Mouse (Mus musculus) embryonic facial prominence, embryonic 11.5 days (tissue): ENCODE data around the gene Gripap1. TPM values are rescaled to one million over a fixed set of nuclear protein-coding genes. Genes with fewer than 3 reads are reported as not detected.

Experiments used
- ATAC-seq: fragments of 200-750 bp; cut with Nextera tagmentation; replicated peaks from 2 replicates; pipeline ENCODE4 v1.8.0; 2017; ENCODE audit warnings: low read depth; ENCODE audit not compliant: insufficient number of reproducible peaks, low FRiP score, low TSS enrichment
- DNase-seq: peaks from one replicate; pipeline ENCODE4 v3.0.0-alpha.2; 2015; ENCODE audit warnings: low spot score
- H3K27ac ChIP-seq: fragments of 300-500 bp; sonication (generic); replicated peaks from 2 replicates; pipeline ENCODE4 v1.5.1; 2014; ENCODE audit warnings: mild to moderate bottlenecking, low read depth, low read length, control low read depth
- H3K27me3 ChIP-seq: fragments of 300-500 bp; sonication (generic); 2 replicates; pipeline ENCODE4 v1.6.1; 2014; ENCODE audit warnings: mild to moderate bottlenecking, low read length, moderate library complexity, mixed read lengths; ENCODE audit not compliant: control insufficient read depth, insufficient read depth
- H3K36me3 ChIP-seq: fragments of 300-500 bp; sonication (generic); replicated peaks from 2 replicates; pipeline ENCODE4 v1.6.1; 2014; ENCODE audit warnings: low read depth, mild to moderate bottlenecking, low read length, moderate library complexity, mixed read lengths; ENCODE audit not compliant: control insufficient read depth, insufficient read depth
- H3K4me1 ChIP-seq: fragments of 300-500 bp; sonication (generic); 2 replicates; pipeline ENCODE4 v1.6.1; 2014; ENCODE audit warnings: low read length, mixed read lengths; ENCODE audit not compliant: control insufficient read depth, insufficient read depth
- H3K4me2 ChIP-seq: fragments of 300-500 bp; sonication (generic); 2 replicates; pipeline ENCODE4 v1.6.1; 2014; ENCODE audit warnings: low read depth, mild to moderate bottlenecking, control low read depth, low read length, moderate library complexity
- H3K4me3 ChIP-seq: fragments of 300-500 bp; sonication (generic); 2 replicates; pipeline ENCODE4 v1.5.1; 2014; ENCODE audit warnings: low read depth, low read length, control low read depth
- H3K9ac ChIP-seq: fragments of 300-500 bp; sonication (generic); replicated peaks from 2 replicates; pipeline ENCODE4 v1.6.1; 2014; ENCODE audit warnings: mild to moderate bottlenecking, control low read depth, low read length
- H3K9me3 ChIP-seq: fragments of 300-500 bp; sonication (generic); replicated peaks from 2 replicates; pipeline ENCODE4 v1.6.1; 2016; ENCODE audit warnings: mild to moderate bottlenecking, low read length, inconsistent platforms, mixed read lengths; ENCODE audit not compliant: control insufficient read depth
- WGBS: fragments of 180-500 bp; shearing (Covaris S2); extraction: QIAGEN DNeasy Blood & Tissue Kit; methylation state at CpG from one replicate; pipeline ENCODE4 v1.1.7; 2014; 5-methylcytosine and 5-hydroxymethylcytosine counted together
- polyA plus RNA-seq: library from polyadenylated mRNA; unstranded; fragments of >200 nt; fragmentation: Nextera tagmentation; extraction: Ambion mirVana; gene quantifications from 2 replicates; pipeline ENCODE4 v1.2.1, GENCODE M21; 2014

Gripap1 gene
- polyA plus RNA-seq, 1 experiment from 2014 or later: 35.9 TPM

DNA sequence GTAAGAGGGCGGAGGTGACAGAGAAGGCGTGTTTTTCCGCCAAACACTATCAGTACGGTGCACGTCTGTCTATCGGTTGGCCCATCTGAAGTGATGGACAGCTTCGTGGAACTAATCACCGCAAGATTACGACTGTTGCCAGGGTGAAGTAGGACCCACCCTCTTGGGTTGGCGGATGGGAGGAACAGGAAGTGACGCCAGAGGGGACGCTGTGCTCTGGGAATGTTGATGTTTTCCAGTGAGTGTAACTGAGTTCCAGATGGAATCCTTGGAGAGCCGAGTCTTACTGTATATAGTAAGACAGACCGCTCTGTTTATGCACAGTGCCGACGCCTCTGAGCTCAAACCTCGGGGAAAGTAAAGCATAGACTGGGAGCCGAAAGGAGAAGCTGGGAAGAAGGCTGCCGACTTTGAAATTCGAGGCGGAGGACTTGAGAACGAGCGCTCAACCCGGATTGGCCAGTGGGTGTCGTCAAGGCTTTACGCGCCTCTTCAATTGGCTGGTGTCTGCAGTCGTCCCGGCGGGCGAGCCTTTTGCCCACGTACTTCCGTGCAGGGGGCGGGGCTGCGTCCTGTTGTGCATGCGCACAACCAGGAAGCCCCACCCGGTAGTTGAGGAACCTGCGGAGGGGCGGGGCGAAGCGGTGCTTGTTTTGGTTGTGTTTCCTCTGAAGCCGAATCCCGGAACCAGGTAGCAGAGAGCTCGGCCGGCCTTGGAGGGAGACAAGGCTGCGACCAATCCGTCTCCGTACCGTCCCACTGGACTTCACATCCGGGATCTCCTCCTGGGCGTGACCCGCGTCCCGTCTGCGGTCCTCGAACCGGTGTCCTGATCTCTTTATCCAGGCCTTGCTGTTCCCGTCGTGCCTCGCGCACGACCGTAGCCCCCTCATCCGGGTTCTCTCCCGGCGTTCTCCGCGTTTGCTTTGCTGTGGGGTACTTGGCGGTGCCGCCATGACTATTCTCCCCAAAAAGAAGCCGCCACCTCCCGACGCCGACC is 51.9 kb downstream of the Gripap1 start, which contains the start of gene Otud5:
Gene Otud5, plus strand, starts transcription at position 202 of the 1,000 bp plus-strand sequence.
- no peaks in the 10 kb centered on the region for H3K4me1 ChIP-seq
- 18% methylated on average over 73 of the region's 74 CpGs for WGBS
- no peaks in the 10 kb centered on the region for H3K27me3 ChIP-seq
- H3K9me3 ChIP-seq: no peaks in the 10 kb centered on the region
- peak within 1 kb of the TSS; percentile 47 for H3K4me2 ChIP-seq
- H3K4me3 ChIP-seq: peak within 1 kb of the TSS; percentile 85
- ATAC-seq (peak; percentile 99), DNase-seq (peak; percentile 93)
- no peaks in the 10 kb centered on the region for H3K36me3 ChIP-seq
- peak within 1 kb of the TSS; percentile 80 for H3K9ac ChIP-seq
- H3K27ac ChIP-seq: peak within 1 kb of the TSS; percentile 65

DNA sequence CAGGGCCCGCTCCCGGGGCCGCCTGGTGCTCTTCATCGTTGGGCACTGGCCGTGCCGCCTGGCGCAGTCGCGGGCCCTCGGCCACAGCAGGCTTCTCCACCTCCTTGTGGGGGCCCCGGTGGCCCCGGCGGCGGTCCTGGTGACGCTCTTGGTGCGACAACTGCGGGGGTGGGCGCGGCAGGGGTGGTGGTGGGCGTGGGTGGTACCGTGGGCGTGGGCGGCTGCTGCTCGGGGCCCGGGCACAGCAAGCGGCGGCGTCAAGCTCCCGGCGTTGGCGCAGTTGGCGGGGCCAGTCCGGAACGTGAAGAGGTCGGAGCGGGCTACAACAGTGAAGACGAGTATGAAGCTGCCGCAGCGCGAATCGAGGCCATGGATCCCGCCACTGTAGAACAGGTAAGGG is 52.8 kb downstream of the Gripap1 start:
- Histone ChIP-seq H3K9me3 (no peaks in the 10 kb centered on the region), H3K4me1 (no peaks in the 10 kb centered on the region), H3K4me3 (peak overlapping the region; percentile 85), H3K4me2 (peak overlapping the region; percentile 47), H3K9ac (peak overlapping the region; percentile 80), H3K27me3 (no peaks in the 10 kb centered on the region), H3K27ac (0 out of 2 replicates have a peak overlapping the region, but pooled peaks have one; percentile 62), H3K36me3 (no peaks in the 10 kb centered on the region)
- no peak for ATAC-seq
- DNase-seq: no peak
- 11% methylated on average over 30 of the region's 42 CpGs for WGBS

DNA sequence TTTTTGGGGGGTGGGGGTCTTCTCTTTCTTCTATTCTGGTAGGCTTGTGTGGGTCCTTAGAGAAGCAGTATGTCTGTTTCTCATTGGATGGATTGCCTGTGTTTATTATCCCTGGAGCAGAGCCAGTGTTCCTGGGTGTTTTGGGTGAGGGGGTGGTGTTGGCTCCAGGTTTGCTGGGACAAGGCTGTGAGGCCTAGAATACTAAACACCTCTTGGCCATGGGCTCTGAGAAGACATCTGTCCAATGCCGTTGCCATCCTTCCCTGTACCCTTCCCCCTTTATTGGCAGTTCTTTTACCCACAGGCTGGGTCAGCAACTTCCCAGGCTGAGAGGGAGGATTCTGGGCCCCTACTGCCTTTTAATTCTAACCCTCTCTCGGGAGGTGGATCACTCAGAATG is 58.3 kb downstream of the Gripap1 start:
- no peaks in the 10 kb centered on the region for H3K27me3 ChIP-seq
- H3K27ac ChIP-seq: no peak overlapping the region
- 75% methylated on average over 2 of the region's 2 CpGs for WGBS
- H3K9ac ChIP-seq: no peak overlapping the region
- H3K4me2 ChIP-seq: no peak overlapping the region
- no peak for DNase-seq
- no peaks in the 10 kb centered on the region for H3K36me3 ChIP-seq
- no peak for ATAC-seq
- H3K4me3 ChIP-seq: no peak overlapping the region
- no peaks in the 10 kb centered on the region for H3K9me3 ChIP-seq
- H3K4me1 ChIP-seq: no peaks in the 10 kb centered on the region

DNA sequence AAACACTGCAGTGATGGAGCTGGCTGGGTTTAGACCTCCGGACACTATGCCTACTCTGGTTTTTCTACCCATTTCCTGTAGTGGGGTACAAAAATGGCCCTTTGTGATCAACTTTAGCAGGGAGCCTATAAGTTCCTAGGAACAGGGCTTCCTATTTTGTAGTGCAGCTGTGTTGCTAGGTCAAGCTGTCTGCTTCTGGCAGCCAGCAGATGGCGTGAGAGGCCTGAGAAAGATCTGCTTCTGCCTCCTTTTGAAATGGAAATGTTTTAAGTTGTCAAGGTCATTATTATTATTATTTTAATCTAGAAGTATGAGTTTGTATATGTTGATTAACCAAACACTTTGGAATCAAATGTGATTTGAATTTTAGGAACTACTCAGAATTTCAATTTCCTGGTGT is 65.0 kb downstream of the Gripap1 start:
- no peak for ATAC-seq
- DNase-seq: peak; percentile 34

DNA sequence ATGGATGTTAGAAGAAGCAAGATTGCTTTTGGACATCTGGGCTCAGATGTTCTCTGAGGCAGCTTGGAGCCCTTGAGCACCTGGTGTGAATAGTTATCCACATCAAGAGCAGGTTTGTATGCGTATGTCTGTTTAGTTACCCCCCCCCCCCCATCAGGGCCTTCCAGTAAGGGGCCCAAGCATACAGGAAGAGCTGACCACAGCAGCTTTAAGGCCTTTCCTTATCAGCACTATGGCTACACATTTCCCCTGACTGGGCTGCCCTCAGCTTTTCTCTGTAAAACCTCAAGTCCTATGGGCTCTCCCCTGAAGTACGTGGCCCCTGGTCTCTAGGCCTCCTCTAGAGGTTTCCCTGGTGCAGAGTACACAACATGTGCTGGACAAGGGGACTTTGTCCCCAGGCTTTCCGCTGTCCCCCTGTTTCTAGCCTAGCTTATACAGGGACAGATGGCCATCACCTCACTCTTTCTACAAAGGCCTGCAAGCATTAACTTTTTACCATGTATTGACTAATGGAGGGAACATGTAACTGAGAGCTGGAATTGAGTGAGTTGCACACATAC is 69.7 kb downstream of the Gripap1 start:
- Histone ChIP-seq H3K4me1 (no peaks in the 10 kb centered on the region), H3K4me3 (no peak overlapping the region), H3K9me3 (no peaks in the 10 kb centered on the region), H3K27ac (no peak overlapping the region), H3K9ac (no peak overlapping the region), H3K36me3 (no peaks in the 10 kb centered on the region), H3K4me2 (no peak overlapping the region), H3K27me3 (no peaks in the 10 kb centered on the region)
- ATAC-seq: no peak
- WGBS: 82% methylated on average over 3 of the region's 3 CpGs
- DNase-seq: no peak

More for the DNA sequence above, 65.0 kb downstream of the Gripap1 start:
- Histone ChIP-seq H3K9ac (no peak overlapping the region), H3K9me3 (no peaks in the 10 kb centered on the region), H3K4me1 (no peaks in the 10 kb centered on the region), H3K27ac (no peak overlapping the region), H3K4me3 (no peak overlapping the region), H3K27me3 (no peaks in the 10 kb centered on the region), H3K36me3 (no peaks in the 10 kb centered on the region), H3K4me2 (no peak overlapping the region)
- WGBS: 40% methylated on average over 2 of the region's 2 CpGs

DNA sequence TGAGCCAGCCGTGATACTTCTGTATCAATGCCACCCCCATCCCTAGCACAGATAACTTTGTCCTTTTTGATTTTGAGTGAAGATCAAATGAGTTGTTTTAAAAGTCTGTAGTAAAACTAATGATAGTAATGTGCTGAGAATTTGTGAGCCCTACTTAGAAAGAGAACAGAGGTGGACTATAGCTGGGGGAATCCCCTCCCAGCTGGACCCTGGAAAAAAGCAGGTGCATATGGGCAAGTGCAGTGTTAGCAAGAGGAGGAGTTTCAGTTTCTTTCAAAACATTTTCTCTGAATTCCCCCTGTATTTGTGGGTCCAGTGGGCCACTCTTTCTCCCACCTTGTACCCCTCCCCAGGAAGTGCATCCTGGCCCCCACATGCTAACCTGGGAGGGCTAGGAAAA is 73.6 kb downstream of the Gripap1 start:
- H3K4me2 ChIP-seq: no peak overlapping the region
- no peak for DNase-seq
- no peak overlapping the region for H3K27ac ChIP-seq
- H3K27me3 ChIP-seq: no peaks in the 10 kb centered on the region
- no peak for ATAC-seq
- H3K4me1 ChIP-seq: no peaks in the 10 kb centered on the region
- H3K36me3 ChIP-seq: no peaks in the 10 kb centered on the region
- no peak overlapping the region for H3K9ac ChIP-seq
- H3K9me3 ChIP-seq: no peaks in the 10 kb centered on the region
- H3K4me3 ChIP-seq: no peak overlapping the region
- WGBS: 71% methylated on average over 1 of the region's 1 CpGs

DNA sequence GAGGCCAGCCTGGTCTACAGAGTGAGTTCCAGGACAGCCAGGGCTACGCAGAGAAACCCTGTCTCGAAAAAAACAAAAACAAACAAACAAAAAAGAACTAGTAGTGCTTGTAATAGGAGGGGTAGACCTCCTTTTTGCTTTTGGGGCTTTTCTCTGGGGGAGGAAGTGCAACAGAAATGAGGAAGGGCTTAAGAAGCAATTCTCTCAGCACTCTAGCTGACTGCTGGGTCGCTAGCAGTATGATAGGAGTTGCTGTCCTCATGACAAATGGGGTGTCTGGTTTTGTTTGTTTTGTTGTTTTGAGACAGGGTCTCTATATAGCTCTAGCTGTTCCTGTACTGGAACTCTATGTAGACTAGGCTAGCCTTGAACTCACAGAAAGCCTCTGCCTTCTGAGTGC is 75.0 kb downstream of the Gripap1 start:
- no peaks in the 10 kb centered on the region for H3K27me3 ChIP-seq
- H3K4me3 ChIP-seq: no peak overlapping the region
- H3K4me1 ChIP-seq: no peaks in the 10 kb centered on the region
- ATAC-seq (no peak), DNase-seq (no peak)
- H3K4me2 ChIP-seq: no peak overlapping the region
- no peaks in the 10 kb centered on the region for H3K9me3 ChIP-seq
- WGBS: 75% methylated on average over 3 of the region's 3 CpGs
- no peaks in the 10 kb centered on the region for H3K36me3 ChIP-seq
- H3K27ac ChIP-seq: no peak overlapping the region
- H3K9ac ChIP-seq: no peak overlapping the region

DNA sequence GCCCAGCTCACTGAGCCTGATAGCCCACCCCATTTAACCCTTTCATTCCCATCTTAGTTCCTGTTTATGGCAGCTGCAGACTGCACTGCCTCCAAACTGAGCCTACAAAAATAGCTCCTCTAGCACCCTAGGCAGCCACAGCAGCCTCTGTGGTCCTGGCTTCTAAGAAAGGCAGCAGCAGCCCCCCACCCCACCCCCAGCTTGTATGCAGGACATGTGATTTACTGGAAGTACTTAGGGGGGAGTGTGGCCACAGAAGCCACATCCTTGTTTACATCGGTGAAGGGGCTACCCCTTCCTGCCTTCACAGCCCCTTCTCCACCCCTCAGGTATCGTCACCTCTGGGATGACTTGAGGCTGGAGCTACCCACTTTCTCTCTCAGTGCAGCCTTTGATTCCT is 75.8 kb downstream of the Gripap1 start:
- ATAC-seq (no peak), DNase-seq (no peak)
- Histone ChIP-seq H3K9me3 (no peaks in the 10 kb centered on the region), H3K4me3 (no peak overlapping the region), H3K4me2 (no peak overlapping the region), H3K4me1 (no peaks in the 10 kb centered on the region), H3K9ac (no peak overlapping the region), H3K27me3 (no peaks in the 10 kb centered on the region), H3K36me3 (no peaks in the 10 kb centered on the region; the same call in 1 of the 2 replicates), H3K27ac (no peak overlapping the region)
- WGBS: 72% methylated on average over 2 of the region's 2 CpGs
